Comparison of ENCODE assay signal across 16 mouse cellular contexts in genomic region chr6:22421551-22421950, GRCm38 (mm10).
DNase-seq lines count a peak whose midpoint lies in the region.
"Had no signal": no experiment of that assay in that cellular context is flagged by ENCODE, and none has a peak within 500 bp of the region (broad histone marks: within the 10 kb centered on the region; RNA-seq: fewer than 3 reads in every experiment).

No protein-coding gene starts in this region.

- intact Hi-C loops in heart, postnatal 25 days (cut with DNase I): no loop called here

- peak; percentile 18 for DNase-seq in urinary bladder, postnatal 14 days (ENCODE audit: low spot score)
- DNase-seq in urinary bladder, adult 2 months (ENCODE audit: low spot score): no peak
- peak; percentile 52 for DNase-seq in Muller cell, postnatal 12 days (ENCODE audit: inconsistent ontology term)
- peak; percentile 18 for DNase-seq in adipocyte (ENCODE audit: low spot score)
- DNase-seq in cerebellum, adult 8-10 months: no peak
- no peak for DNase-seq in heart, postnatal 25 days (ENCODE audit: low spot score)
- DNase-seq: adrenal gland, adult 2 months; adrenal gland, postnatal 10 days; adrenal gland, postnatal 25 days; B cell, adult 2 months; cerebellum, adult 11 months; cerebellum, adult 18-20 months; cerebellum, adult 9-10 months; cerebellum, postnatal 10 days; cerebellum, postnatal 25 days; forebrain, postnatal 0 days had no signal

Comparison
In these comparisons a context has a peak if more than half of its experiments do, and no peak if none do; other contexts are left out.
1. DNase-seq: peak in urinary bladder, postnatal 14 days (single experiment), Muller cell, postnatal 12 days (single experiment) and adipocyte (single experiment); none in urinary bladder, adult 2 months (single experiment), cerebellum, adult 8-10 months (single experiment) and heart, postnatal 25 days (single experiment).